Mouse (Mus musculus) left cerebral cortex, adult 18-20 months (tissue): ENCODE results near the gene Tll1. TPM values are rescaled to one million over a fixed set of nuclear protein-coding genes. Genes with fewer than 3 reads are reported as not detected.
"Not testable (repeated sequence)": the region's sequence is repeated elsewhere in the genome, so short reads cannot be mapped to it uniquely, and the experiment has no call there.

ENCODE experiments used
- DNase-seq, 2 experiments: peaks; one replicate each; pipeline ENCODE4 v3.0.0; 2021 to 2022; ENCODE audit warnings: low spot score in 2 of 2, mixed read lengths in 1 of 2
- total RNA-seq, 2 experiments: library from RNA; stranded (reverse); gene quantifications; 2 replicates each; pipeline ENCODE4 v1.2.3; 2021

The Tll1 gene
- total RNA-seq, 2 experiments from 2014 or later: 1.8 to 3.0 TPM

- no peak for DNase-seq
Measured at GRCm38 (mm10) chr8:64073396-64073795, 132.7 kb downstream of the Tll1 start.

GRCm38 (mm10) chr8:64059867-64060266 lies 146.2 kb downstream of the Tll1 start:
- DNase-seq: no peak

GRCm38 (mm10) chr8:64057571-64057970 lies 148.5 kb downstream of the Tll1 start:
- DNase-seq: no peak

- DNase-seq: no peak
Measured at GRCm38 (mm10) chr8:64048556-64048955, 157.5 kb downstream of the Tll1 start.

GRCm38 (mm10) chr8:64047963-64048505 lies 158.0 kb downstream of the Tll1 start:
- no peak for DNase-seq

- no peak for DNase-seq
Measured at GRCm38 (mm10) chr8:64041303-64041884, 164.7 kb downstream of the Tll1 start.

- DNase-seq: no peak
Measured at GRCm38 (mm10) chr8:64030672-64031385, 175.2 kb downstream of the Tll1 start.

- DNase-seq: no peak
Measured at GRCm38 (mm10) chr8:64030081-64030480, 176.0 kb downstream of the Tll1 start.

GRCm38 (mm10) chr8:64029525-64029924 lies 176.5 kb downstream of the Tll1 start:
- no peak for DNase-seq

GRCm38 (mm10) chr8:64024359-64024758 lies 181.7 kb downstream of the Tll1 start:
- DNase-seq: no peak

GRCm38 (mm10) chr8:64023579-64023978 lies 182.5 kb downstream of the Tll1 start:
- DNase-seq: peak in 1 of 2 experiments; percentile 22

GRCm38 (mm10) chr8:64023027-64023426 lies 183.0 kb downstream of the Tll1 start:
- no peak for DNase-seq

GRCm38 (mm10) chr8:63970612-63971391 lies 235.3 kb downstream of the Tll1 start:
- not testable (repeated sequence) for DNase-seq
